Mouse (Mus musculus) c-Kit-negative CD71-positive TER-119-positive erythroid progenitor cells, embryonic 14.5 days (primary cell): Measurements from ENCODE around the gene Sipa1l2.

Source experiments
- DNase-seq: peaks from one replicate; pipeline ENCODE4 v3.0.0-alpha.2; 2013; ENCODE audit warnings: low read depth, low spot score

Gene Sipa1l2

DNA sequence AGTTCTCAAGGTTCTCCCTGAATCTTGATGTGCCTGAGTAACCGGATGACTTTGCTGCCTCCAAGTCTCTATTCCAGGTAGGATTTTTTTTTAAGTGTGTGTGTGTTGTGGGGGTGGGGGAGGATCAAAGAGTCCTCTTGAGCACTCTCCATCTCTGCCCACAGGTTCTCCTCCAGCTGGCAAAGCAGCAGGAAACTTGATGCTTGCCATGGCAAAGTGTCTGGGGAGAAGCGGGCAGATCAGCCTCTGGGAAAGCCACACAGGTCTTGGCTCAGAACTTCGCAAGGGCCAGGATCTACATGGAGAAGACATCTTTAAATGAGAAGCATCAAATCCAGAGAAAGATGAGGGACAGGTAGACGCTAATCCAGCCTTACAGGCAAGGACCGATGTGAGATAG, 10.8 kb upstream of the Sipa1l2 start:
- DNase-seq: no peak

DNA sequence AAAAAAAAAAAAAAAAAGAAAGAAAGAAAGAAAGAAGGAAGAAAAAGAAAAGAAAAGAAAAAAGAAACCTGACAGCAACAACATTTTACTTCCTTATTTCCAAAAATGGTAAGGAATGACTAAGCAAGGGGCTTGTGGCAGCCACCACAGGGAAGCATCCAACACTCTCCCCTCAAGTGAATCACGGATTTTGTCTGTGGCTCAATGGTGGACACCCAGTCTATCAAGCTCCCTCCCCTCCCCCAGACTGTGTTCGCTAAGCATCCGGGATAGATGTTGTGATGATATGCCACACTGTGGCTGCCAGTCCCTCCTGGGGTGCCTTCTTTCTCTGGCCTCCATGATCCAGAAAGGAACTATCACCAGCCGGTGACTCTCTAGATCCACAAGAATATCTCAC, 6.5 kb upstream of the Sipa1l2 start:
- no peak for DNase-seq

DNA sequence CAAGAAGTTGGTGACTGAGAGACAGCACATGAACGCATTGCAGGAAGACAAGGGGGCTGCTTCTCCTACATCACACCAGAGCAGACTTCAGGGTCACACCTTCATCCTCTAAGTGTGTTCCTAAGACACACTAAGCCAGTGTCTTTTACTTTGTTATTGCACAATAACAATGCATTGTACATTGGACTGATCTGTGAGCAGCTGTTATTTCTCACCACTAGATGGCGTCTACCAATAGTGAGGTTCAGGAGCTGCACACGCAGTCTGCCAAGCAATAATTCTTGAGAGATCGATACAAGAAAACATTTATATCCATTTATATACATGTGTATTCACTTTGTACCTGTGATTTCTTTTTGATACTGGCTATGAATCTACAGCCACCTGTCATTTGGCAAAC, 4.7 kb upstream of the Sipa1l2 start:
- no peak for DNase-seq

DNA sequence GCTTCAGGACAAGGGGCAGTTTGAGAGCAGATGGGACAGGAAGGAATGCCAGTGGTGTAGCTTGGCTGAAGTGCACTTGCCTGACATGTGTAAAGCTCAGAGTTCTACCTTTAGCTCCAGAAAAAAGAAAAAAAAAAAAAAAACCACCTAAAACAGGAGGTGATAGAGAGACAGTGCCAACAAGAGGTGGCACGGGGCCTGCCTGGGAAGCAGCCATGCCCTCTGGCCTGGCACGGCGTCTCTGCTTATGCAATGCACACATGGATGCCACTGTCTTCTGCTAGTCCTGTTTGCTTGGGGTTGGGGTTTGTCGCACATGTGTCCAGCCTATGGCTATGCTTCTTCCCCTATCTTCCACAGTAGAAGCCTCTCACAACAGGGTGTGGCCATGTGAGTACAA, 2.6 kb upstream of the Sipa1l2 start:
- no peak for DNase-seq

DNA sequence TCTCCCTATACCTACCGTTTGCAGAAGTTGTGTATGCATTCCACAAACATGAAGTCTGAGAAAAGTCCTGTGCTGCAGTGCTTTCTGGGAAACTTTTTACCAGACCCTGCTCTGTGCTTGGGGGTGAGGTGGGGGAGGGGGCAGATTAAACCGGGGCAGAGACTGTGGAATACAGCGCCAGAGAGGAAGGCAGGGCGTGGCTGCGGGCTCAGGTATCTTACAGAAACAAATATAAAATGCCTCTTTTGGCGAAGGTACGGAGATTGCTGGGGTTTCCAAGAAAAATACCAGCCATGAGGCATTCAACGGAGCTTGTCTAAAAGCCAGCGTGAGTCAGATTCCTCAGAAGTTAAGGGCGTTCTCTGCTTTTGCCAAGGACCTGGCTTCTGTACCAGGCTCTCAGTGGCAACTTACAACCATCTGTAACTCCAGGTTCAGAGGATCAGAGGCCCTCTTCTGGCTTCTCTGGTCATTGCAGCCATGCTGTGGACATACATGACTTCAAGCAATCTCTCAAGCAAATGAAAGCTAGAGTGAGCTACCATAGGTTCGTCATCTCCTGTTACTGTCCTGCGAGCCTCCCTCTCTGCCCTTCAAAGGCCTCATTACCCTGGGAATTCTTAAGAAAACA, 1.3 kb upstream of the Sipa1l2 start:
- no peak for DNase-seq

DNA sequence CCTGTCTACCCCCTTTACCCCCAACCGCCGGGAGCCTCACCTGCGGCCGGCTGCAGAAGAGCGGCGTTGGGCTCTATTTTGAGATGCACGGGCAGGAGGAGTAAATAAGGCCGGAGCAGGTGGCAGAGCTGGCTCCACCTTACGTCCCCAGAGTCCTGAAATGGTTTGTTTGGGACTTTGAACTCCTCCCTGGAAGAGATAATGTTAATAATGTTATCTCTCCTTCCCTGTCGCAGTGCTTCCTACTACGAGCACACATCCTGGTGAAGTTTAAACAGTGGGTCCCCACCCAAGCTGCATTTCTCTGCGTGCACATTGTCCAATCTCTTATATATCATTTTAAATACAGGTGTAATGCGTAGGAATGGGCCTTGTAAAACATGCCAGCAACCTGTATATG, 781 bp upstream of the Sipa1l2 start:
- DNase-seq: no peak

DNA sequence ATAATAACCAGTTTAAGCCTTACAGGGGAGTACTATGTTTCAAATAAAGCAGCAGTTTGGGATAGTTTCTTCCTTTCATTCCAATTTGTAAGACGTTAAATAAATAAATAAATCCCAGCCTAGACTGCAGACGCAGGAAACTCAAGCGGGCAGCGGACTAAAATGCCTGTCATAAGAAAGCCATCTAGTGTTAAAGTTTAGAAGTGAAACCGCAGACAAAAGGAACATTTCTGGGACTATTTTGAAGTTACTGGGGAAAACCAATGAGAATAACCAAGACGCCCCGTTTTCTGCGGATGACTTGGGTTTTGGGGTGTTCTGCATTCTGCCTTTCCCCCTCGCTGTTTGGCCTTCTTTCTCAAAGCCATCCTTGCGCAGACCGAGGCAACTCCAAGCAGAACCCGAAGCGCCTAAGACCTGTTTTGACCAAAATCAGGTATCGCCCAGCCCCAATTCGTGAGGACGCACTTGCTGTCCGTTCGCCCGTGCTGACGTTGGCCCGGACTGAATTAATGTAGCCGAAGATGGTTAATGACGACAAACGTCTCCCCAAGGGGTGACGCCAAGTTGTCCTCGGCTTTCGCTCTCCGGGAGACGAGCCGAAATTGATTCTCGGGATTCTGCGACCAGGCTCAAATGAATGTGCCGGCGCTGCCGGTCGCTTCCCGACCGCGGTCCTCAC, 616 bp downstream of the Sipa1l2 start:
- DNase-seq: no peak

DNA sequence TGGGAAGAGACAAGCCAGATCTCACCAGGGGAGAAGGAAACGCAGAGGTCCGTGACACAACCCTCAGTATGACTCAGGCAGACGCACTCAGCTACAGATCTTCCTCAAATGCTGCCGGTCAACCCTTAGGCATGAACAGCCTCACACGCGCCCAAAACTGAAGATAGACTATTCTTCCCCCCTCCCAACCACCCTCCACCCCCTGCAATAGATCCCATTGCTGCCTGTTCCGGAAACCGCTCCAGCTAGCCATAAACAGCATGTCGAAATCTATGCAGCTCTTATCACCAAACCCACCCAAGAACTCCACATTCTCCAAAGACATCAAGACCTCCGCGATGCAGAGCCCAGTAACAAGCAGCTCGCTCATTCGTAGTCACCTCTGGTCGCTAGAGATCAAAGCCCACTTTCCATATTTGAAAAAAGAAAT, 1.2 kb downstream of the Sipa1l2 start:
- DNase-seq: no peak

DNA sequence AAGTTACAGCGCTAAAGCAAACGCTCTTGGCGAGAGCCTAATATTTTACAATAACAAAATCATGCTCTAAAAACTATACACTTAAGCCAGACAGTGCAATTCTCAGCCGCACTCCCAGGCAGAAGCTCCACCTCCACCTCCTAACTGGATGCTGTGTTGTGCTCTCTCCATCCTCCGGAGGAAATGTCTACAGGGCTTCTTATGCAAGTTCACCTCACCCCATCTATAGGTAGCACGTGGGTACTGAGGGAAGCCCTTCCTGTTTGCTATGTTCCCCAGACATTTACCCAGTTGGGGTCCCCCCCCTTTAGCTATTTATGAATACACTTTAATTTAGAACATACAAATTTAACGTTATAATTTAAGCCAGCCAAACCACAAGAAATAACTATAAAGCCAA, 2.0 kb downstream of the Sipa1l2 start:
- DNase-seq: no peak

DNA sequence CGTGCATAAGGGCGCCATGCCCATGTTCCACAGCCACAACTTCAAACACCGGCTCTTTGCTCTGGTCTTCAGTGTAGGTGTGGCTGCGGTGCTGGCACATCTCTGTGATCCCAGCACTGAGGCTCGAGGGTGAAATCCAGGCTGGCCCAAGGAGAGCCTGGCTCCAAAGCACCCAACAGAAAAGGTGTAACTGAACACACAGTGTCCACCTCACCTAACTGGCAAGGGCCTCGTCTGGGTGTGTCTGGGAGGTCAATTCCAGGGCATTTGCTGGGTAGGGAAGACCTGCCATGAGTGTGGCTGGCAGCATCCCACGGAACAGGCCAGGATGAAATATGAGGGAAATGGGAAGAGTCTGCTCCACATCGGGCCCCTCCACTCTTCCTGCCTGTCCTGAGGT, 6.7 kb downstream of the Sipa1l2 start:
- no peak for DNase-seq

DNA sequence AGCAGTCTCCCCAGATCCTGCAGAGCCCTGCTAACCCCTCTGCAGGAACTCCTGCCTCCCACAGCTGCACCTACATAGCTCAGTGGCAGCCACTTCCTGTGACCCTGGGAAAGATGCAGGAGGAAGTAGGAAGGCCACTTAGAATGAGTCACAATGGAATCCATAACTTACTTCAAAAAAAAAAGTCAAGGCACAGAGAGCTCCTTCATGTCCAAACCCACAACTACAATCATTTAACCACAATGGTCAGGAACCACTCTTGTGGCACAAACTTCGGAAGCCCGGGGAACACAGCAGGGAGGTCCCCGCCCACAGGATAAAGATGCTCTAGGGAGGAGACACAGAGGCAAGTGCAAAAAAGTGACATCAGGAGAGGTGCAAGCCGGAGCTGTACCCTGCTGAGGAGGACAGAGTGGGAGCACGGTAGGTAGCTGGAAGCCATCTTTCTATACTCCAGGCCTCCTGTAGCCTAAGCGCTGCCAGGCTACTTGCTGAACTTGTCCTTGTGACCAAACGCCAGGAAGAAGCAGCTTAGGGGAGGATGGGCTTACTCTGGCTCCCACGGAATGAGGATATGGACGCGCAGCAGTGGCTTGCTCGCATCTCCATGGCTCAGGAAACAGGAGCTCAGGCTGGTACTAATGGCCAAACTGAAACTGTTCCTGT, 8.7 kb downstream of the Sipa1l2 start:
- no peak for DNase-seq

DNA sequence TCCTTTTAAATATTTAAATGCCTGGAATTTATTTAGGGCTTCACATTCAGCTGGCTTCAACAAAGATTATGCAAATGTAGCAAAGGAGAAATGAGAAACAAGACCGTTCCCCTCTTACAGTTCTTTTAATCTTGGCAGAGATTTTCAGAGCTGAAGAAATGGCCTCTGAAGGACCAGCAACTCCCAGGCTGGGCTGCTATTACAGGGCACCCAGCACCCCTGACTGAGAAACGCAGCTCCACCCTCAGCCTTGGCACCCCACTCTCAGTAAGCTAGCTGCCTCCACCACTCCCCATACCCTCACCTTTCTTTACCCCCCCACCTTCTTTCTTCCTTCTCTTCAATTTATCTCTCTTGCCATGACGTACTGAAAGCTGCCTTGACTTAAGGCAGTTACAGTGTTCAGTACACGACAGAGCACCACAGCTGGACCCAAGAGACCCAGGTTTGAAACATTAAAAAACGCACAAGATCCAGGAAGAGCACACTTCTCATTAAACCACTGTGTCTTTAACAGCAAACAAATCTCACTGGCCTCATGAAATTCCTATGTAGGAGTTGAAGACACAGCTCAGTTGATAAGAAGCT, 10.4 kb downstream of the Sipa1l2 start:
- no peak for DNase-seq

DNA sequence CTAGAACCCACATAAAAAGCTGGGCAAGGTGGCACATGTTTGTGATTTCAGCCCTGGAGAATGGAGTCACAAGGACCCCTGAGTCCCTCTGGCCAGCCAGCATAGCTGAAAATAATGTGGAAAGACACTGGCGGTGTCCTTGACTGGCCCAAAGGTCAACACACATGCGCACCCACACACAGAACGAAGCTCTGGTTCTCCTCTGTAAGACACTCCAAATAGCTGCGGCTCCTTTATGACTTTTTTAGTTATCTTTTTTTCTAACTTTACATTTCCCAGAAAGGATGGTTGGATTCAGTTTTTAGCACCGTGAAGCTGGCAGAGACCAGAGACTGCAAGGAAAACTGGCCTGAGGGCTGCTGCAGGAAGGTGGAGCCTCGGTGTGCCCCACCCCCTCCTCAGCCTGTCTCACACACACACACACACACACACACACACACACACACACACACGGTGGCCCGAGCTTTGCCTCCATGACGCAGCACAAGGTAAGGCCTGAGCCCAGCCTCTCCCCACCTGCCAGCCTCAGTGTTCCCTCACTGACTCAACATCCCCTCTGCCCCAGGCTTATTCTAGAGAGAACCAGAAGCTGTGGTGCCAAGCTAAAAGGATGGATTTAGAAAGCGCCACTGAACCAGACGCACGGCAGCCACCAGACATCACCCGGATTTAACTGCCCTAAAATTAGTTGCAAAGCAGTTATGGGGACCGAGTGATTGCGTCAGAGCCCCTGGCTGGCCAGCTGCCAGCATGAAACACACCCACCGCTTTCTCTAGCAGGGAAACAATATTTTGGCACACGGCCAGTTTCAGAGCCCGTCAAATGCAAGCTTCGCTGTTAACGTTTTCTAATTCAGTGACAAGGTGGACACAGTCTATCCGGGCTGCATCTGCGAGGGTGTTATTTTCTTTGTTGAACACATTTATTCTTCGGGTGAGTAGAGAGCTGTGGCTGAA, 11.2 kb downstream of the Sipa1l2 start:
- no peak for DNase-seq

DNA sequence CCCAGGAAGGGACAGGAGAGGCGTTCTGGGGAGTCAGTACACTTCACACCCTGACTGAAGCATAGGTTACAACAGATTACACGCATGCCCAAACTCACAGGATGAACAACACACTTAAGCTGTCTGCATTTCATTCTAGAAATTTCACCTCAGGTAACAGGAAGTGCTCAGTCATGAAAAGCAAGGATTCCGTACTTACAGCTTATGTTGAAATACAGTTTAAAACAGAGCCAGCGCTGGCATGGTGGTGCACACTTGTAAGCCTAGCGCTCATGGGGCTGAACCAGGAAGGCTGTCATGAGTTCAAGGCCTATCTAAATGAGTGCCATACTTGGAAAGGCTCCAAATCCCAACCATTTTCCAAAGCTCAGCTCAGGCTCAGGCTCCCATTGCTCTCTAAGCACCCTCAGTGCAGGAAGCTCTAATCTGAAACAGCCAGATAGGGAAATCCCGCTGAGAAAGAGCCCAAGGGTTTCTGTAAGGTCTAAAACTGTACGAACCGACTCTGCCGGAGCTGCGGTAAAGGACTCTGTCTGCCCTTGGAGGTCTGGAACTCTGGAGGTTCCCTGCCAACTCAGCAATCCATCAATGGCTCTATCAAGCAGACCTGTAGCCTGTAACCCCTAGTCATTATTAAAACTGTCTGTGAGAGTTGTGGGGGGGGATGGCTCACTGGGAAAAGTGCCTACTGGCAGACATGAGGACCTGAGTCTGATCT, 12.1 kb downstream of the Sipa1l2 start:
- no peak for DNase-seq

DNA sequence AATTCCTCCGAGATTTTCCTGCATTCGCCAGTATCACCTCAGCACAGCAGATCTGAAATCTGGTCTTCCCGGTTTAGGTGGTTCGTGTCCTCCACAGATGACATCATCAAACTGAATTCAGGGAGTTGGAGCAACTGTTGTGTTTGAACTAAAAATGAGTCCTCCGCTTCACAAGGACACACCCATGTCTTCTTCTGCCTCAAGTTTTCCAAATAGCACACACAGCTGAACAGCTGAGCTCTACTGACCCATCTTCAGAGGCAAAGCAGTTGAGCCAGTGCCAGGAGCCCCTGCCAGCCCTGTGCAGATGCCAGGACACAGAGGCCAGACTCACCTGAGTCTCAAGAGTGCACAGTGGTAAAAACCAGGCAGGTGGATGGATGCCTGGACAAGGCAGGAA, 12.9 kb downstream of the Sipa1l2 start:
- no peak for DNase-seq

DNA sequence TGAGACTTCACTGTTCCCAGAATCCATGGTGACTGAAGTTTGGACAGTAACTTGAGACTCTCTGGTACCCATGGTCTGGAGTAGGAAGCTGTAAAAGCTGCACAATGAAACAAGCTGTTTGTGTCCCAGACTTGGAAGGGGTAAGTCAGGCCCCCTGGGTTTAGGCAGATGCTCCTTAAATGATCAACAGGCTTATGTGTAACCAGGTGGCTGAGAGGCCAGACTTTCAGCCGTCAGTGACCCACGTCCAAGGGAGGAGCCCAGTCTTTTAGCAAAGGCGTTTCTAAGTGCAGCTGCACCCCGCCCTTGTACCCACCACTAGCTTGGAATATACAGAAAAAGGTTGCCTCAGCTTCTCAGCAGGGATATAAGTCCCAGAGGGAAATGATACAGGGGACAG, 19.0 kb downstream of the Sipa1l2 start:
- DNase-seq: no peak

DNA sequence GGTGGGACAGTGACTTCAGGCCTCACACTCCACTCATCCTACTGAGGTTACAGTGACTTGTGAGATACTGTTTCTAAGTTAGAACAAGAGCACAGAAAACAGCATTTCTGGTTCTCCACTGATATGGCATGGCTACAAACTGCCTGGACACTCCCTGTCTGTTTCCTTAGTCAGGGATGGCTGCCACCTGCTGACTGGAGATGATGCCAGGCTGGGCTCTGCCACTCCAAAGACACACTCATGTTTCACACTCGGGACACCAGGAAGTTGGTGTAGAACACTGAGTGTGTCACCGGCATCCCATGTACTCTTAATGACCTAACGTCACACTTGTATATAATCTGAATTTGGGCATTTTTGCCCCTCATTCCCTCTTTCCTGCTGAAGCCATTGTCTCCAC, 22.3 kb downstream of the Sipa1l2 start:
- no peak for DNase-seq

DNA sequence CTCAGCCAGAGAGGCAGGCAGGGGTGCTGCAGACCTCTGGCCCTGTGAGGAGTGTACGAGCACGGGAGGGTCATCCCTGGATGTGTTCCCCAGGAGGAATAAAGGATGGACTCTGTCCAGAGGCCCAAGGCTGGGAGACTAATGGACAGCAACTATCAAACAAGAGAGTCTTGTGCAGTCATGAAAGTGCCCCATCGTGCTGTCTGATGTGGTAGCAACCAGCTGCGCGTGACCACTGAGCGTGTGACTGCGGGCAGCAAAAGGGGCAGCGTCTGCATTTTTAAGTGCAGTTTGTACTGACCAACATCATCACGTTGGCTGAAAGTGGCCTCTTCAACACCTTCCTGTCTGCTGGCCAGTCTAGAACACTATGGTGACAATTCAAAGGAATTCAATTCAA, 23.7 kb downstream of the Sipa1l2 start:
- DNase-seq: no peak

DNA sequence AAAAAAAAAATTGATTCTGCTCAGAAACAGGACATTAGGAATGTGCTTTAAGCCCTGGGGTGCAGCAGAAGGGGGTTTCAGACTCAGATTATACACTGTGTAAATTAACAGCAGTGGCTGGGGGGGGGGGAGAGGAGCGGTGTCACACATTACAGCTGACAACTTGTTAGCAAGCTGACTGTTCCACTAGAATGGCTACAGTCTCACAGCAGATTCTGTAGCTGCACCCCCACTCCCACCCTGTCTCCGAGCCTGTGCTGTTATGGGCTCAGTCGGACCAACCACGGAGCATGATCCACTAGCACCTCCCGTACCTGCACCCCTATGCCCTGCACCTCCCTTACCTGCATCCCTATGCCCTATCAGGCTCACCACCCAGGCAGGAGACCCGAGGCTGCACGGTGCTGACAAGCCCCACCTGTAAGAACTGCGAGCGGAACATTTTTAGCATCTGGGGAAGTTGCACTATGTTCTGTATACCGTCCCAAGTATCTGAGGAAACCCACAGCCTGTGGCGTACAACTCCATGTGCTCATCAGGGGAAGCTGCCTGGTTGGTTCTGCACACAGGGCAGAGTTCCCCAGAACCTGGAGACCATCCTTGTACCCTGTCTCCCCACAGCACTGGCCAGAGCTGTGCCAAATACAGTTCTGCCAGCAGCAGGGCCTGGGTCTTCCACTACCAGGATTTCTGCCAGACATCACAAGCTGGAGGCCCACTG, 26.6 kb downstream of the Sipa1l2 start:
- no peak for DNase-seq
